Mouse (Mus musculus): ENCODE measurements around the gene Hsd17b1.

GRCm38 (mm10) chr11:101082208-101083082, 4.2 kb downstream of the Hsd17b1 start, which contains the start of gene Coasy:
- peak; percentile 79 for TF ChIP-seq MAX (IDR thresholded peaks at IDR 0.05)
- TF ChIP-seq CTCF (IDR thresholded peaks at IDR 0.05; ENCODE audit: control insufficient read depth, insufficient read depth, insufficient read length), result no peak
- no peak for TF ChIP-seq MYOG (IDR thresholded peaks at IDR 0.05; ENCODE audit: control insufficient read depth, extremely low read depth, insufficient read length)
- no peak for TF ChIP-seq FOSL1 (IDR thresholded peaks at IDR 0.05; ENCODE audit: insufficient read depth, low read length, poor library complexity, severe bottlenecking)
- TF ChIP-seq MYOD1 (IDR thresholded peaks at IDR 0.05; ENCODE audit: control insufficient read depth, insufficient read length, low read depth), result no peak
